Mouse (Mus musculus) left cerebral cortex, postnatal 4 days (tissue): Measurements from ENCODE around the gene Fthl17f. TPM values are rescaled to one million over a fixed set of nuclear protein-coding genes. Genes with fewer than 3 reads are reported as not detected.
A peak's percentile ranks its signal among the peaks of the same experiment; 100 is the strongest.
"Not testable (repeated sequence)": the region's sequence is repeated elsewhere in the genome, so short reads cannot be mapped to it uniquely, and the experiment has no call there.

ENCODE experiments used
- DNase-seq: peaks from one replicate; pipeline ENCODE4 v3.0.0-alpha.2; 2022
- intact Hi-C: fragments of 180-260 bp; cut with DNase I; formaldehyde crosslinking; loops from one replicate; pipeline ENCODE4 v1.15.1; 2025
- total RNA-seq, 2 experiments: library from RNA; stranded (reverse); gene quantifications; 2 replicates each; pipeline ENCODE4 v1.2.3; 2021

Gene Fthl17f
- not detected for total RNA-seq

DNA sequence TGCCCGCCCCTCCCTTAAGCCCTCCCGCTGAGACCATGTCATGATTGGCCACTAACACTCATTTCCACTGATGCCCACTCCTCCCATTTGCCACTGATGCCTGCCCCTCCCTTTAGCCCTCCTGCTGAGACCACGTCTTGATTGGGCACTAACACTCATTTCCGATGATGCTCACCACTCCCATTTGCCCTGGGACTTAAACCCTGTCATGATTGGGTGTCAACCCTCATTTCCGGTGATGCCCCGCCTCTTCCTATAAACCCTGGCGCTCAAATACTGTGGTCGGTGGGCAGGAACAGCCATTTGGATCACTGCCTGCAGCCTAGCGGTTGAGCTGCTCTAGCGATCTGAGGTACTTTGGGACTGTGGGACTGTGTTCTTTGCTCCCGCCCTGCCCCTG is at the start of gene Fthl17f:
Fthl17f (plus strand) TSS at position 301 of the 400 bp plus-strand sequence.
- DNase-seq, intact Hi-C loops: not testable (repeated sequence)

DNA sequence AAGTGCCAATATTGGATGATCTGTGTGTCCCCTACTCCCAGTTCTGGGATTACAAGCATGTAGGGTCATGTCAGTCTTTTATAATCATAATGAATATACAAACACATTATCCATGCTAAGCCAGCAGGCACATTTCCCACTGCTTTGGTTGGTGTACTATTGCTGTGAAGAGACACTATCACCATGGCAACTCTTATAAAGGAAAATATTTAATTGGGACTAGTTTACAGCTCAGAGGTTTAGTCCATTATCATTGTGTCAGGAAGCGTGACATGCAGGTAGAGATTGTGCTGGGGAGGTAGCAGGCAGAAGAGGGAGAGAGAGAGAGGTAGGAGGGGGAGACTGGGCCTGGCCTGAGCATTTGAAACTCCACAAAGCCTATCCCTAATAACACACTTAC is 46.7 kb upstream of the Fthl17f start:
- intact Hi-C loops = no loop called here
- DNase-seq = no peak

DNA sequence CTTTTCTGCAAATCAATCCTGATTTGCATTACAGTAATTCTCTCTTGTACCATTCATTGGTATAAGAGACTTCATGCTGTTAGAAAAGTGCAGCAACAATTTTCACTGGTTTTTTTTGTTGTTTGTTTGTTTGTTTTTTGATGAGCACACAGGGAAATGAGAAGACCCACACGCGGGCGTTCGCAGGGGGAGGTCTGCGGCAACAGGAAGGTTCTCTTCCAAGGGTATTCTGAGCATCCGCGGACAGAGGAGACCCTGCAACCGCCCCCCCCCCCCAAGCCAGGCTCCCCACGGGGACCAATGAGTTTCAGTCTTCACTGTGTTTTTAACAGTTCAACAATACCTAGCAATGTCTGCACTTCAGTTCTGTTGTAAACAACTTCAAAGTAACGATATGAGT is 43.3 kb upstream of the Fthl17f start:
- DNase-seq = no peak
- intact Hi-C loops = no loop called here

DNA sequence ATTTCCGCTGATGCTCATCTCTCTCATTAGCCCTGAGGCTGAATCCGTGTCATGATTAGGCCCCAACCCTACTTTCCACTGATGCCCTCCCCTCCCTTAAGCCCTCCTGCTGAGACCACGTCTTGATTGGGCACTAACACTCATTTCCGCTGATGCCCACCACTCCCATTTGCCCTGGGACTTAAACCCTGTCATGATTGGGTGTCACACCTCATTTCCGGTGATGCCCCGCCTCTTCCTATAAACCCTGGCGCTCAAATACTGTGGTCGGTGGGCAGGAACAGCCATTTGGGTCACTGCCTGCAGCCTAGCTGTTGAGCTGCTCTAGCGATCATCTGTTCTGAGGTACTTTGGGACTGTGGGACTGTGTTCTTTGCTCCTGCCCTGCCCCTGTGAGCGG is 29.6 kb upstream of the Fthl17f start, which contains the start of gene Fthl17e:
Fthl17e (plus strand) TSS at position 301 of the 400 bp plus-strand sequence.
- intact Hi-C loops, DNase-seq: not testable (repeated sequence)

DNA sequence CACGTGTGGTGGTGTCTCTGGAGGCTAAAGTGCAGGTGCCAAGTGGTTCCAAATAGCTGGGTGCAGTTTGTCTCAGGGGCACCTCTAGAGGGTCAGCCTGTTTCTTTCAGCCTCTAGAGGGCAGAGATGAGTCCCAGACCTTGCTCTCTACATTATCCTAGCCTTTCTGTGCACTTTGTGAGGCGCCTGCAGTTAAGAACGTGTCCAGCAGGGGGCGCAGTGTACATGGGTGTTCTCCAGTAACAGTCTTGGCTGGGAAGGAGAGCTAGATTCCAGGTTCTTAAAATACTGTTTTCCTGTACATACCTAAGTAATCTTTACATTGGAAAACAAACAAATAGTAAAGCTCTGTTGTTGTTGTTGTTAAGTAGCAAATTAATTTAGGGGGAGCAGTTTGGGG is 21.2 kb upstream of the Fthl17f start:
- intact Hi-C loops, DNase-seq: not testable (repeated sequence)

DNA sequence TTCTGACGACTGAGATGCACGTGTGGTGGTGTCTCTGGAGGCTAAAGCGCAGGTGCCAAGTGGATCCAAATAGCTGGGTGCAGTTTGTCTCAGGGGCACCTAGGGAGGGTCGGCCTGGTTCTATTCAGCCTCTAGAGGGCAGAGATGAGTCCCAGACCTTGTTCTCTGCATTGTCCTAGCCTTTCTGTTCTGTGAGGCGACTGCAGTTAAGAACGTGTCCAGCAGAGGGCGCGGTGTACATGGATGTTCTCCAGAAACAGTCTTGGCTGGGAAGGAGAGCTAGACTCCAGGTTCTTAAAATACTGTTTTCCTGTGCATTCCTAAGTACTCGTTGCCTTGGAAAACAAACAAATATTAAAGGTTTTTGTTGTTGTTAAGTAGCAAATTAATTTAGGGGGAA is 1.9 kb upstream of the Fthl17f start:
- DNase-seq = peak; percentile 65
- intact Hi-C loops = not testable (repeated sequence)

DNA sequence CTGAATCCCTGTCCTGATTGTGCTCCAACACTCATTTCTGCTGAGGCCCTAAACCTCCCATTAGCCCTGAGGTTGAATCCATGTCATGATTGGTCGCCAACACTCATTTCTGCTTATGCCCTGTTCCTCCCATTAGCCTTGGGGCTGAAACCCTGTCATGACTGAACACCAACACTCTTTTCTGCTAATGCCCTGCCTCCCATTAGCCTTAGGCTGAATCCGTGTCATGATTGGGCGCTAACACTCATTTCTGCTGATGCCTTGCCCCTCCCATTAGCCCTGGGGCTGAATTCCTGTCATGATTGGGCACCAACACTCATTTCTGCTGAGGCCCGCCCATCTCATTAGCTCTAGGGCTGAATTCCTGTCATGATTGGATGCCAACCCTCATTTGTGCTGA is 714 bp upstream of the Fthl17f start:
- DNase-seq = no peak
- intact Hi-C loops = no loop called here

DNA sequence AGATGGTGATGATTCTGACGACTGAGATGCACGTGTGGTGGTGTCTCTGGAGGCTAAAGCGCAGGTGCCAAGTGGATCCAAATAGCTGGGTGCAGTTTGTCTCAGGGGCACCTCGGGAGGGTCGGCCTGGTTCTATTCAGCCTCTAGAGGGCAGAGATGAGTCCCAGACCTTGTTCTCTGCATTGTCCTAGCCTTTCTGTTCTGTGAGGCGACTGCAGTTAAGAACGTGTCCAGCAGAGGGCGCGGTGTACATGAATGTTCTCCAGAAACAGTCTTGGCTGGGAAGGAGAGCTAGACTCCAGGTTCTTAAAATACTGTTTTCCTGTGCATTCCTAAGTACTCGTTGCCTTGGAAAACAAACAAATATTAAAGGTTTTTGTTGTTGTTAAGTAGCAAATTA is 14.9 kb downstream of the Fthl17f start:
- intact Hi-C loops = not testable (repeated sequence)
- DNase-seq = peak; percentile 76

DNA sequence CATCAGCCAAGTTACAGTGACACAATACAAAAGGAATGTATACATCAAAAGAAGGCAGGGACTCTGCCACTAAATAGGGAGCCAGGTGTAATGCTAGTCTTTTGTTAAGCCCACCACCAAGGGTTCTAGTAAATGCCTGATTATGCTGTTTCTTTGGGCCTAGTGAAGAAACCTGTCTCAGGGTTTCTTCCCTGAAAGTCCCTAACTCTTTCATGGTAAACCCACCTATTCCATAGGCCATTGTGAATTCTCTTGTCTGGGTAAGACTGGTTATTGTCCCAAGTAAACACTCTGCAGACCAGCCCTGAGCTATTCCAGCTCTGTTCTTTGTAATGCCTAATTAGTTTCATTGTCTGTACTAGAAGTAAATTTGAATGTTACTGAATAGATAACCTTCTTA is 32.3 kb downstream of the Fthl17f start:
- intact Hi-C loops, DNase-seq: not testable (repeated sequence)

DNA sequence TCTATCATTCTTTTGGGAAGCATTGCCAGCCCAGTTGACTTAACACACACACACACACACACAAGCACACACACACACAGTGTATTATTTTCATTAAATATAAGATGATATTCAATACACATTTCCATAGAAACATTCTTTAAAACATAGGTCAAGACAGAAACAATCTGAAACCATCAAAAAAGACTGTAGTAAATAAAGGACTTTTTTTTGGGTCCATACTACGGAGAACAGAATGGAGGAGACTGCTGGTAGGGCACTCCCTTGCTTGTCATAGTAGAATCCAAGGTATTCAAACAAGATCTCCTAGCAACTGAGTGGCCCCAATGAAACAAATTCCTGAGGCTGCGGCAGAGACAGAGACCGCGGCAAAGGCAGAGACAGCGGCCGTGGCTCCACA is 41.4 kb downstream of the Fthl17f start, which contains the start of gene 4930402K13Rik:
4930402K13Rik (plus strand) TSS at position 301 of the 400 bp plus-strand sequence.
- intact Hi-C loops = no loop called here
- DNase-seq = no peak

DNA sequence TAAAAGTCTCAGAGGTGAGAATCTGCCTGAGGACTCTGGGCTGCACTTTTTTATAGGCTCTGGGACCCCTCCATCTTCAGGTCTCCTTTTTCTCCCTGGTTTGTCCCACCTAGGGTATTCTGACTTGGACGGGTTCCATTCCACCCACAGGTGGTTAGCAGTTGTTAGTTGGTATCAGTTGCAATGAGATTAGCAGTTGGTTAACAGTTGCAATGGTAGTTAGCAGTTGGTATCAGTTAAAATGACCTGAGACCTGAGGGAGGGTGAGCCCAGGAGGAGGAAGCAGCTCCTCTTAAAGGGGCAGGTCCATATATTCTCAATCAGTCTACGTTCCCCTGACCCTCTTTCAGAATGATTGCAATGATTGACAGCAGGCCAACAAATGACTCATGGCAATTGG is 47.6 kb downstream of the Fthl17f start:
- no peak for DNase-seq
- intact Hi-C loops = no loop called here

Other genes starting within 250 kb of the Fthl17f start
- not detected for gene Gm6592, start 219.0 kb upstream of the Fthl17f start, total RNA-seq
- not detected for gene Gm5751, start 188.8 kb upstream of the Fthl17f start, total RNA-seq
- gene B630019K06Rik, start 170.6 kb upstream of the Fthl17f start, total RNA-seq = 10 to 100 TPM; 26.3 to 27.1 TPM
- not detected for gene Fthl17b, start 100.0 kb upstream of the Fthl17f start, total RNA-seq
- gene Fthl17c, start 86.5 kb upstream of the Fthl17f start, total RNA-seq = not detected
- not detected for gene Fthl17d, start 76.3 kb upstream of the Fthl17f start, total RNA-seq
- gene Fthl17e, start 29.5 kb upstream of the Fthl17f start, total RNA-seq = not detected
- not detected for gene 4930402K13Rik, start 41.5 kb downstream of the Fthl17f start, total RNA-seq
- 10 to 100 TPM; 11.9 to 15.7 TPM for gene Lancl3, start 136.9 kb downstream of the Fthl17f start, total RNA-seq
- not detected for gene Gm14862, start 193.9 kb downstream of the Fthl17f start, total RNA-seq
- gene Xk, start 209.7 kb downstream of the Fthl17f start, total RNA-seq = 10 to 100 TPM; 12.0 to 13.2 TPM
- gene H2al1m, start 220.7 kb downstream of the Fthl17f start, total RNA-seq = 1 to 10 TPM in 1 of 2 experiments, not detected in 1; 1.2 TPM